Mouse (Mus musculus) liver, embryonic 16.5 days (tissue): Measurements from ENCODE around the gene Diras2. TPM values are rescaled to one million over a fixed set of nuclear protein-coding genes. Genes with fewer than 3 reads are reported as not detected.

Source experiments
- ATAC-seq: fragments of 200-750 bp; cut with Nextera tagmentation; 2 replicates; pipeline ENCODE4 v1.8.0; 2017; ENCODE audit warnings: low read depth, mild to moderate bottlenecking, moderate number of reproducible peaks, moderate library complexity
- H3K27ac ChIP-seq: fragments of 300-500 bp; sonication (generic); 2 replicates; pipeline ENCODE4 v1.5.1; 2014; ENCODE audit warnings: mild to moderate bottlenecking, low read length
- H3K27me3 ChIP-seq: fragments of 300-500 bp; sonication (generic); 2 replicates; pipeline ENCODE4 v1.6.1; 2014; ENCODE audit warnings: low read depth, low read length, mixed read lengths; ENCODE audit not compliant: control insufficient read depth, insufficient read depth
- H3K36me3 ChIP-seq: fragments of 300-500 bp; sonication (generic); 2 replicates; pipeline ENCODE4 v1.6.1; 2014; ENCODE audit warnings: mild to moderate bottlenecking; ENCODE audit not compliant: control insufficient read depth, insufficient read depth
- H3K4me1 ChIP-seq: fragments of 300-500 bp; sonication (generic); 2 replicates; pipeline ENCODE4 v1.6.1; 2014; ENCODE audit warnings: low read depth, low read length, mixed read lengths; ENCODE audit not compliant: control insufficient read depth
- H3K4me2 ChIP-seq: fragments of 300-500 bp; sonication (generic); 2 replicates; pipeline ENCODE4 v1.6.1; 2014; ENCODE audit warnings: low read depth, low read length, mixed read lengths
- H3K4me3 ChIP-seq: fragments of 300-500 bp; sonication (generic); 2 replicates; pipeline ENCODE4 v1.5.1; 2014; ENCODE audit warnings: low read depth, mild to moderate bottlenecking, low read length
- H3K9ac ChIP-seq: fragments of 300-500 bp; sonication (generic); 2 replicates; pipeline ENCODE4 v1.6.1; 2014; ENCODE audit warnings: low read depth, low read length
- H3K9me3 ChIP-seq: fragments of 300-500 bp; sonication (generic); replicated peaks from 2 replicates; pipeline ENCODE4 v1.6.1; 2016; ENCODE audit warnings: low read length; ENCODE audit not compliant: control insufficient read depth
- WGBS: fragments of 180-500 bp; shearing (Covaris S2); extraction: QIAGEN DNeasy Blood & Tissue Kit; methylation state at CpG from one replicate; pipeline ENCODE4 v1.1.7; 2014; ENCODE audit not compliant: insufficient replicate concordance; 5-methylcytosine and 5-hydroxymethylcytosine counted together
- polyA plus RNA-seq: library from polyadenylated mRNA; unstranded; fragments of >200 nt; fragmentation: Nextera tagmentation; extraction: Ambion mirVana; gene quantifications from 2 replicates; pipeline ENCODE4 v1.2.1, GENCODE M21; 2015

Gene Diras2
- polyA plus RNA-seq, 1 experiment from 2014 or later: 0.11 TPM

- no peak overlapping the region for H3K9ac ChIP-seq
- no peak for ATAC-seq
- H3K4me2 ChIP-seq: no peak overlapping the region
- no peaks in the 10 kb centered on the region for H3K36me3 ChIP-seq
- H3K27me3 ChIP-seq: no peaks in the 10 kb centered on the region
- no peaks in the 10 kb centered on the region for H3K4me1 ChIP-seq
- no peaks in the 10 kb centered on the region for H3K9me3 ChIP-seq
- H3K27ac ChIP-seq: no peak overlapping the region
- WGBS: 85% methylated on average over 8 of the region's 8 CpGs
- no peak overlapping the region for H3K4me3 ChIP-seq
Measured at GRCm38 (mm10) chr13:52561367-52562165, 30.5 kb upstream of the Diras2 start.

DNA sequence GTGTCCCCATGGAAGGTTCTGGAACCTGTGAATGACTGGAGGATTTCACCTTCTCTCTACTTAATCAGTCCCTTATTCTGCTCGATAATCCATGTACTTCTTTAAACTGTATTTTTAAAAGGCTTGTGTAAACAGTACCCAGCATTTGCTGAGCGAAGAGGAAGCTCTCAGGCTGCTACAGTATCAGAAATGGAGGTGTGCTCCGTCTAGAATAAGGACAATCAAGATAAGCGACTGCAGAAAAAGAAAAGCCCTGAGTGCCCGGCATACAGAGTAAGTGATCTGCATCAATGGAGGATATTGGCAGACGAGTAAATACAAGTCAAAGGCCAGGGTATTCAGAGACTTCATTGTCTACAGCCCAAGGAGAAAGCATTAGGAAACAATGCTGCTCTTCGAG lies 26.3 kb upstream of the Diras2 start:
- no peak for ATAC-seq

GRCm38 (mm10) chr13:52554722-52555121 lies 23.6 kb upstream of the Diras2 start:
- Histone ChIP-seq H3K4me1 (no peaks in the 10 kb centered on the region), H3K9me3 (no peaks in the 10 kb centered on the region), H3K27ac (no peak overlapping the region), H3K4me2 (no peak overlapping the region), H3K36me3 (no peaks in the 10 kb centered on the region), H3K9ac (no peak overlapping the region), H3K4me3 (no peak overlapping the region), H3K27me3 (no peaks in the 10 kb centered on the region)
- WGBS: 64% methylated on average over 9 of the region's 9 CpGs
- no peak for ATAC-seq

More for the DNA sequence above, 26.3 kb upstream of the Diras2 start:
- H3K4me3 ChIP-seq: no peak overlapping the region
- no peak overlapping the region for H3K27ac ChIP-seq
- H3K9me3 ChIP-seq: no peaks in the 10 kb centered on the region
- H3K4me1 ChIP-seq: no peaks in the 10 kb centered on the region
- no peaks in the 10 kb centered on the region for H3K27me3 ChIP-seq
- no peak overlapping the region for H3K9ac ChIP-seq
- WGBS: 33% methylated on average over 7 of the region's 7 CpGs
- no peaks in the 10 kb centered on the region for H3K36me3 ChIP-seq
- H3K4me2 ChIP-seq: no peak overlapping the region

- H3K27ac ChIP-seq: no peak overlapping the region
- no peaks in the 10 kb centered on the region for H3K36me3 ChIP-seq
- no peak overlapping the region for H3K4me2 ChIP-seq
- H3K4me3 ChIP-seq: no peak overlapping the region
- no peaks in the 10 kb centered on the region for H3K4me1 ChIP-seq
- ATAC-seq: no peak
- WGBS: 36% methylated on average over 9 of the region's 9 CpGs
- H3K9ac ChIP-seq: no peak overlapping the region
- no peaks in the 10 kb centered on the region for H3K9me3 ChIP-seq
- no peaks in the 10 kb centered on the region for H3K27me3 ChIP-seq
Measured at GRCm38 (mm10) chr13:52552822-52553477, 21.9 kb upstream of the Diras2 start.

DNA sequence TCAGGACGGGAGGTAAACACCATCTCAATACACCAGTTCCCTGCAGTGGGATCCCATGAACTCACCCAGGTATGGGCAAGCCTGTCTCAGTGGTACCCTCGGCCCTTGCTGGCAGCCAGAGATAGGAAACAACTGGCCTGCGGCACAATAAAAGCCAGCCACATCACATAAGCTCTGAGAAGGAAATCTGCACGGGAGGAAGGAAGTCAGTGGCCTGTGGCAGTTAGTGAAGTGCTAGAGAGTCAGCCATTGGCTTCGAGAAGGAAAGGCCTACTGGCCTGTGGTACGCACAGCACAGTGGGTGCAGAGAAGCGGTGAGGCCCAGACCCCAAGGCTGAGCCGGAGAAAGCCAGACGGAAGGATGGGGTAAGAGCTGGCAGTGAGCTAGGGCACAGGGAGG lies 20.2 kb upstream of the Diras2 start:
- H3K36me3 ChIP-seq: no peaks in the 10 kb centered on the region
- H3K4me2 ChIP-seq: no peak overlapping the region
- H3K9ac ChIP-seq: no peak overlapping the region
- 28% methylated on average over 9 of the region's 9 CpGs for WGBS
- no peak overlapping the region; the same call in 1 of the 2 replicates for H3K27ac ChIP-seq
- no peak for ATAC-seq
- no peaks in the 10 kb centered on the region for H3K27me3 ChIP-seq
- H3K4me1 ChIP-seq: no peaks in the 10 kb centered on the region
- no peaks in the 10 kb centered on the region for H3K9me3 ChIP-seq
- H3K4me3 ChIP-seq: no peak overlapping the region

GRCm38 (mm10) chr13:52550690-52551193 lies 19.7 kb upstream of the Diras2 start:
- H3K36me3 ChIP-seq: no peaks in the 10 kb centered on the region
- H3K4me1 ChIP-seq: no peaks in the 10 kb centered on the region
- H3K9me3 ChIP-seq: no peaks in the 10 kb centered on the region
- H3K27ac ChIP-seq: no peak overlapping the region
- no peak overlapping the region for H3K4me2 ChIP-seq
- no peak overlapping the region for H3K9ac ChIP-seq
- H3K4me3 ChIP-seq: no peak overlapping the region
- H3K27me3 ChIP-seq: no peaks in the 10 kb centered on the region
- ATAC-seq: no peak
- 24% methylated on average over 5 of the region's 5 CpGs for WGBS

GRCm38 (mm10) chr13:52546288-52546687 lies 15.2 kb upstream of the Diras2 start:
- H3K4me3 ChIP-seq: no peak overlapping the region
- no peaks in the 10 kb centered on the region for H3K36me3 ChIP-seq
- WGBS: 35% methylated on average over 6 of the region's 6 CpGs
- no peaks in the 10 kb centered on the region for H3K4me1 ChIP-seq
- no peak overlapping the region for H3K4me2 ChIP-seq
- H3K27ac ChIP-seq: no peak overlapping the region
- ATAC-seq: no peak
- no peak overlapping the region for H3K9ac ChIP-seq
- H3K9me3 ChIP-seq: no peaks in the 10 kb centered on the region
- H3K27me3 ChIP-seq: no peaks in the 10 kb centered on the region

GRCm38 (mm10) chr13:52542636-52543035 lies 11.6 kb upstream of the Diras2 start:
- 19% methylated on average over 4 of the region's 4 CpGs for WGBS
- Histone ChIP-seq H3K9ac (no peak overlapping the region), H3K4me3 (no peak overlapping the region), H3K9me3 (no peaks in the 10 kb centered on the region), H3K4me2 (no peak overlapping the region), H3K27me3 (no peaks in the 10 kb centered on the region), H3K4me1 (no peaks in the 10 kb centered on the region), H3K36me3 (no peaks in the 10 kb centered on the region), H3K27ac (no peak overlapping the region)
- ATAC-seq: no peak

DNA sequence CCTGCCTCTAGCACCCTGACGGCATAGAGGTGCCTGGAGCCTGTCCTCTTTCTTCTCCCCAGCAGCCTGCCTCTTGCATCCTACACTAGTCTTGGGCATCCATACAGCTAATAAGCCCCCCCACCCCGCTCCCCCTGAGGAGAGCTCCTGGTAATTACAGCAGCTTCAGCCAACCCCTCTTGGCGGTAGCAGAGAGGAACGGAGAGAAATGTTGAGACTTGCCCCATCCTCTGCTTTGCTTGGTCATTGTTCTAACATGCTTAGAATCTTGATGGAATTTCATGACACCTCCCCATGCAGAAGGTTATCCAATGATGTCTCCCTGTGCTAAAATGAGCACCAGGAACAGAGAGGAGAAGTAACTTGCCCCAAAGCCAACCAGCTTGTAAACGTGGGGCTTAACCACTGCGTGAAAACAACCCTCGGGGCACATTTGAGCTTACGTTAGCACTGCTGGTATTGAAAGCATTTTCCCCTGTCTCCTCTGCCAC lies 11.0 kb upstream of the Diras2 start:
- WGBS: 41% methylated on average over 8 of the region's 8 CpGs
- Histone ChIP-seq H3K9me3 (no peaks in the 10 kb centered on the region), H3K4me2 (no peak overlapping the region), H3K9ac (no peak overlapping the region), H3K27me3 (no peaks in the 10 kb centered on the region), H3K27ac (no peak overlapping the region), H3K36me3 (no peaks in the 10 kb centered on the region), H3K4me1 (no peaks in the 10 kb centered on the region), H3K4me3 (no peak overlapping the region)
- no peak for ATAC-seq
